Mouse (Mus musculus) heart, embryonic 10.5 days (tissue): Measurements from ENCODE around the gene Maged1. TPM values are rescaled to one million over a fixed set of nuclear protein-coding genes. Genes with fewer than 3 reads are reported as not detected.
"Not testable (repeated sequence)": the region's sequence is repeated elsewhere in the genome, so short reads cannot be mapped to it uniquely, and the experiment has no call there.

Experiments
- DNase-seq: peaks from one replicate; pipeline ENCODE4 v3.0.0-alpha.2; 2017; ENCODE audit warnings: low spot score
- H3K27ac ChIP-seq: fragments of 300-500 bp; sonication (generic); 2 replicates; pipeline ENCODE4 v1.5.1; 2016; ENCODE audit warnings: mild to moderate bottlenecking
- H3K27me3 ChIP-seq: fragments of 300-500 bp; sonication (generic); 2 replicates; pipeline ENCODE4 v1.6.1; 2016; ENCODE audit warnings: mild to moderate bottlenecking; ENCODE audit not compliant: poor library complexity, insufficient read depth, severe bottlenecking
- H3K36me3 ChIP-seq: fragments of 300-500 bp; sonication (generic); 2 replicates; pipeline ENCODE4 v1.6.1; 2016; ENCODE audit warnings: mild to moderate bottlenecking, moderate library complexity
- H3K4me1 ChIP-seq: fragments of 300-500 bp; sonication (generic); 2 replicates; pipeline ENCODE4 v1.6.1; 2016; ENCODE audit warnings: mild to moderate bottlenecking
- H3K4me3 ChIP-seq: fragments of 300-500 bp; sonication (generic); 2 replicates; pipeline ENCODE4 v1.5.1; 2016; ENCODE audit warnings: mild to moderate bottlenecking, moderate library complexity
- H3K9me3 ChIP-seq: fragments of 300-500 bp; sonication (generic); 2 replicates; pipeline ENCODE4 v1.6.1; 2016; ENCODE audit warnings: mild to moderate bottlenecking, moderate library complexity
- WGBS: fragments of 180-500 bp; shearing (Covaris S2); methylation state at CpG from one replicate; pipeline ENCODE4 v1.1.7; 2016; 5-methylcytosine and 5-hydroxymethylcytosine counted together
- polyA plus RNA-seq: library from polyadenylated mRNA; unstranded; fragments of >200 nt; fragmentation: Nextera tagmentation; extraction: Ambion mirVana; gene quantifications from 2 replicates; pipeline ENCODE4 v1.2.1, GENCODE M21; 2016

Maged1 gene
- polyA plus RNA-seq, 1 experiment from 2014 or later = 590 TPM

GRCm38 (mm10) chrX:94508442-94508819 lies 33.5 kb downstream of the Maged1 start:
- WGBS = 73% methylated on average over 3 of the region's 3 CpGs
- Histone ChIP-seq H3K27me3 (no peaks in the 10 kb centered on the region), H3K4me3 (no peak overlapping the region), H3K27ac (no peak overlapping the region), H3K9me3 (no peaks in the 10 kb centered on the region), H3K36me3 (no peaks in the 10 kb centered on the region), H3K4me1 (no peaks in the 10 kb centered on the region)
- no peak for DNase-seq

GRCm38 (mm10) chrX:94507698-94508441 lies 34.1 kb downstream of the Maged1 start:
- 32% methylated on average over 8 of the region's 14 CpGs for WGBS
- H3K4me1 ChIP-seq, H3K27me3 ChIP-seq, H3K9me3 ChIP-seq, DNase-seq, H3K36me3 ChIP-seq, H3K4me3 ChIP-seq, H3K27ac ChIP-seq: not testable (repeated sequence)

GRCm38 (mm10) chrX:94486001-94486792 lies 55.7 kb downstream of the Maged1 start:
- peak; percentile 77 for DNase-seq
- WGBS = 90% methylated on average over 2 of the region's 2 CpGs
- H3K36me3 ChIP-seq = no peaks in the 10 kb centered on the region
- H3K27me3 ChIP-seq = no peaks in the 10 kb centered on the region
- H3K4me1 ChIP-seq = no peaks in the 10 kb centered on the region
- no peaks in the 10 kb centered on the region for H3K9me3 ChIP-seq
- H3K4me3 ChIP-seq = no peak overlapping the region
- no peak overlapping the region for H3K27ac ChIP-seq

Other genes with a start within 250 kb of the Maged1 start
- 0.04 TPM in 1 of 2 replicates, not detected in the other for gene Fam90a1b, start 175.4 kb downstream of the Maged1 start, polyA plus RNA-seq
- gene Apoo, start 175.0 kb downstream of the Maged1 start, polyA plus RNA-seq = 129 and 159 TPM in 2 replicates
- gene Gspt2, start 93.9 kb upstream of the Maged1 start, polyA plus RNA-seq = 5.9 and 7.2 TPM in 2 replicates
- 0.62 and 0.64 TPM in 2 replicates for gene Zxdb, start 182.4 kb upstream of the Maged1 start, polyA plus RNA-seq